Mouse (Mus musculus): Measurements from ENCODE around the gene 9430097D07Rik. TPM values are rescaled to one million over a fixed set of nuclear protein-coding genes. Genes with fewer than 3 reads are reported as not detected.

9430097D07Rik gene
- polyA plus RNA-seq, 1 experiment from 2014 or later, result not detected

DNA sequence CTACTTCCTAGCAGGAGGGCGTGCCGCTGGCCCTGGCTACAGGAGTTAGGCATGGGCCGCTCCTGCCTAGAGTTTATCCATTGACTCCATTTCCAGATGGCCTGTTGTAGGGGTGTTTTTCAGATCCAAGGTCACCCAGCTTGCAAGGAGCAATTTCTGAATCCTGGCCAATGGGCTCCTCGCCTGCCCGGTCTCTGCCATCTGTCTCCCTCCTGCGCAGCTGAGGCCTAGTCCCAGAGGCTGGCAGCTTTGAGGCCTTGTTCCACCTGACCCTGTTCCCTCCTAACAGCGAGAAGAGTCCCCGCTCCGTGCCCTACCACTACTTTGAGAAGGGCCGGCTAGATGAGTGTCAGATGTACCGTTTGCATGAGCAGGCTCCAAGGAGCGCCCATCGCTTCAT lies 21.2 kb upstream of the 9430097D07Rik start:
- H3K9ac ChIP-seq, result no peak overlapping the region
- H3K4me2 ChIP-seq, result no peak overlapping the region
- no peak overlapping the region for H3K27ac ChIP-seq (replicated peaks)
- no peaks in the 10 kb centered on the region for H3K9me3 ChIP-seq (replicated peaks)
- WGBS (ENCODE audit: insufficient replicate concordance), result 84% methylated on average over 13 of the region's 13 CpGs
- H3K27me3 ChIP-seq, result no peaks in the 10 kb centered on the region
- H3K4me3 ChIP-seq (replicated peaks), result no peak overlapping the region
- no peak for ATAC-seq (ENCODE audit: insufficient read depth)
- H3K4me1 ChIP-seq (replicated peaks), result peaks cover 7% of the 10 kb centered on the region
- H3K36me3 ChIP-seq (replicated peaks), result peaks cover 3% of the 10 kb centered on the region; the same call in 1 of the 2 replicates

- WGBS (ENCODE audit: insufficient replicate concordance), result 76% methylated on average over 6 of the region's 6 CpGs
- Histone ChIP-seq H3K4me2 (no peak overlapping the region), H3K4me1 (replicated peaks) (peaks cover 32% of the 10 kb centered on the region), H3K36me3 (replicated peaks) (no peaks in the 10 kb centered on the region), H3K9ac (no peak overlapping the region), H3K27me3 (no peaks in the 10 kb centered on the region), H3K9me3 (replicated peaks) (no peaks in the 10 kb centered on the region), H3K4me3 (replicated peaks) (no peak overlapping the region), H3K27ac (replicated peaks) (no peak overlapping the region)
- ATAC-seq (ENCODE audit: insufficient read depth), result no peak
Observed at GRCm38 (mm10) chr2:32591249-32591648, 15.8 kb upstream of the 9430097D07Rik start.

DNA sequence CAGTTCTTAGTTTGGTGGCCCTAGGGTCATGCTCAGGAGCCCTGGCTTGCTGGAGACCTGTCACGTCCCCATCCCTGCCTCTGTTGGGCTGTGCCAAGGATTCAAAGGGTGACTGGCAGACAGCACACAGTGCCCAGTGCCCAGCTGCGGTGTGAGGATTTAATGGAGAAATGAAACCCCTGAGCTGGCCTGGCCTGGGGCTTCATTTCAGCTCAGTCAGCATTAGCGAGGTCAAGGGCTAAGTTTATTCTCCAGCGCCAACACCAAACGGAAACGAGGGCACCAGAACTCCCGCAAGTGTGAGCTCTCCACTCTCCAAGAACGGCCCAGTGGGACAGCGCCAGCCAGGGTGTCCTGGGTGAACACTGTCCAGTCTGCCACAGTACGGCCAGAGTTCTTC lies 14.7 kb upstream of the 9430097D07Rik start:
- 76% methylated on average over 10 of the region's 10 CpGs for WGBS (ENCODE audit: insufficient replicate concordance)
- no peaks in the 10 kb centered on the region for H3K36me3 ChIP-seq (replicated peaks)
- H3K9me3 ChIP-seq (replicated peaks), result no peaks in the 10 kb centered on the region
- H3K4me2 ChIP-seq, result no peak overlapping the region
- no peak overlapping the region for H3K27ac ChIP-seq (replicated peaks)
- H3K9ac ChIP-seq, result no peak overlapping the region
- H3K4me1 ChIP-seq (replicated peaks), result peaks cover 33% of the 10 kb centered on the region
- H3K27me3 ChIP-seq, result 0 out of 2 replicates have a peak, but pooled peaks cover under 1% of the 10 kb centered on the region
- H3K4me3 ChIP-seq (replicated peaks), result no peak overlapping the region
- no peak for ATAC-seq (ENCODE audit: insufficient read depth)

- H3K9me3 ChIP-seq (replicated peaks), result no peaks in the 10 kb centered on the region
- H3K4me2 ChIP-seq, result no peak overlapping the region
- no peak overlapping the region for H3K27ac ChIP-seq (replicated peaks)
- no peak overlapping the region for H3K9ac ChIP-seq
- WGBS (ENCODE audit: insufficient replicate concordance), result 75% methylated on average over 11 of the region's 11 CpGs
- H3K4me3 ChIP-seq (replicated peaks), result no peak overlapping the region
- no peak for ATAC-seq (ENCODE audit: insufficient read depth)
- no peaks in the 10 kb centered on the region for H3K36me3 ChIP-seq (replicated peaks)
- 0 out of 2 replicates have a peak, but pooled peaks cover 5% of the 10 kb centered on the region for H3K27me3 ChIP-seq
- peaks cover 34% of the 10 kb centered on the region for H3K4me1 ChIP-seq (replicated peaks)
Observed at GRCm38 (mm10) chr2:32589213-32589795, 13.8 kb upstream of the 9430097D07Rik start.

GRCm38 (mm10) chr2:32587731-32588321 lies 12.3 kb upstream of the 9430097D07Rik start:
- peaks cover 49% of the 10 kb centered on the region for H3K4me1 ChIP-seq (replicated peaks)
- no peaks in the 10 kb centered on the region for H3K9me3 ChIP-seq (replicated peaks)
- ATAC-seq (ENCODE audit: insufficient read depth), result no peak
- H3K4me2 ChIP-seq, result peak overlapping the region; percentile 89
- H3K36me3 ChIP-seq (replicated peaks), result no peaks in the 10 kb centered on the region
- H3K27me3 ChIP-seq, result peaks cover 10% of the 10 kb centered on the region
- peak overlapping the region; percentile 65 for H3K9ac ChIP-seq
- peak overlapping the region; percentile 54 for H3K27ac ChIP-seq (replicated peaks)
- WGBS (ENCODE audit: insufficient replicate concordance), result 8% methylated on average over 9 of the region's 9 CpGs
- peak overlapping the region; percentile 64 for H3K4me3 ChIP-seq (replicated peaks)

DNA sequence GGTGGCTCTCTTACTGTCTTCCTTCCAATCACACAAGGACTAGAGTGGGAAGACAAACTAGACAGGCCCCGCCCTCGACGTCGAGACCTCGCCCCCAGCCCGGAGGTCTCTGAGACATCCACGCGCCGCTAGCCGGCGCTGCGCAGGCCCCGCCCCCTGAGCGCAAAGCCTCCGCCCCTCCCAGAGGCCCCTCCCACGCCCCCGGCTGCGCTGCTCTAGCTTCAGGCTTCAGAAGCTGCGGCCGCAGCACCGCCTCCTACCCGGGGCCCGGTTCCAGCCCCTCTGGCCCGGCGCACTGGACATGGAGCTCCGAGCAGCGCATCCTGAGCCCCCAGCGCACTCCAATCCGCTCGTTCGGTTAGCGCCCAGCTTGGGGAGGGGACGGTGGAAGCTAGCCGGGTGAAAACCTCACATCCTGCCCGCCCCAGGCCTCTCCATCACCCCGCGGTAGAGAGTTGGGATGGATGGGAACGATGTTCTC lies 11.4 kb upstream of the 9430097D07Rik start, which contains the start of gene St6galnac4:
Gene St6galnac4 (plus strand): TSS at position 225 of the 481 bp plus-strand sequence.
- Histone ChIP-seq H3K27ac (replicated peaks) (peak within 1 kb of the TSS; percentile 54), H3K4me2 (peak within 1 kb of the TSS; percentile 89), H3K36me3 (replicated peaks) (no peaks in the 10 kb centered on the region), H3K4me1 (replicated peaks) (peaks cover 51% of the 10 kb centered on the region), H3K9me3 (replicated peaks) (no peaks in the 10 kb centered on the region), H3K4me3 (replicated peaks) (peak within 1 kb of the TSS; percentile 64), H3K27me3 (peaks cover 12% of the 10 kb centered on the region), H3K9ac (peak within 1 kb of the TSS; percentile 65)
- peak; percentile 79 for ATAC-seq (ENCODE audit: insufficient read depth)
- WGBS (ENCODE audit: insufficient replicate concordance), result under 1% methylated on average over 37 of the region's 38 CpGs

- H3K4me1 ChIP-seq (replicated peaks), result peaks cover 54% of the 10 kb centered on the region
- no peak overlapping the region for H3K27ac ChIP-seq (replicated peaks)
- no peak overlapping the region for H3K9ac ChIP-seq
- no peaks in the 10 kb centered on the region for H3K36me3 ChIP-seq (replicated peaks)
- peaks cover 18% of the 10 kb centered on the region for H3K27me3 ChIP-seq
- WGBS (ENCODE audit: insufficient replicate concordance), result 72% methylated on average over 7 of the region's 7 CpGs
- no peak overlapping the region for H3K4me2 ChIP-seq
- ATAC-seq (ENCODE audit: insufficient read depth), result no peak
- H3K4me3 ChIP-seq (replicated peaks), result no peak overlapping the region
- no peaks in the 10 kb centered on the region for H3K9me3 ChIP-seq (replicated peaks)
Observed at GRCm38 (mm10) chr2:32585149-32585714, 9.7 kb upstream of the 9430097D07Rik start.

DNA sequence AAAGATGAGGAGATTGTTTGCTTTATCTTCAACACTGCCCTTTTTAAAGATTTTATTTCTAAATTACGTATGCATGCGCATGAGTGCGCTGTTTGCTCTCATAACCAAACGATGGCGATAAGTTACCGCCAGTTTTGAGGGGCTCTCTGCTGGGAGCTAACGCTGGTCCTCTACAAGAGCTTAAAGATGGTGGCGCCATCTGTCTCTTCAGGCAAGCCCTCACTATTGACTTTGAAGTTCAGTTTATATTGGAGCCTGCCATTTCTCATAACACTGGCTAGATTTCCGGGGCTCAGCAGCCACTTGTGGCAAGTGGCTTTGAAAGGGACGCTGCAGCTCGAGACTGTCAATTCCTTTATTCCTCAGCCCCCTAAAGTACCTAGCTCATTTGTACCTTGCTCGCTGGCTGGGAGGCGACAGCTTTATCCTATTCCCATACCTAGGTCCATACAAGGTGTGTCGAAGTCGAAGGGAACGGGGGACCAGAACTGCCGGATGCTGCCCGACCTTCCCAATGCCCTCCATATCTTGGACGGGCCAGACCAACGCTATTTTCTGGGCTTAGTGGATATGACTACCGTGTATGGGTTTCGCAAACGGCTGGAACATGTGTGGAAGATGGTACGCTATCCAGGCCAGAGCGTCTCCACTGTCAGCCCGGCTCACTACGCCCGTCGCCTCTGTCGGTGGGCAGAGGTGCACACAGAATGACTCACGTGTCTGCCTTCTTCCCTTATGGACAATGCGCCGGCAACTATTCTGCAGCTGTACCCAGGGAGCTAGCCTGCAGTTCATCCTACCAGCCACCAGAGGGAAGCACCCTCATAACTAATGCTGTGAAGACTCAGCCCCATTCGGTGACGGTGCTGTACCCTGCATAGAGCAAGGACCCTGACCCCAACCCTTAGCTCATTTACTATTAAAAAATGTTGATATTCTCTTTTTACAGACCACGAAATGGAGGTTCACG lies 7.6 kb upstream of the 9430097D07Rik start:
- H3K4me2 ChIP-seq, result peak overlapping the region; percentile 71
- H3K9me3 ChIP-seq (replicated peaks), result no peaks in the 10 kb centered on the region
- peak overlapping the region; percentile 23; the same call in 1 of the 2 replicates for H3K9ac ChIP-seq
- ATAC-seq (ENCODE audit: insufficient read depth), result peak; percentile 36
- peaks cover 39% of the 10 kb centered on the region for H3K27me3 ChIP-seq
- H3K4me3 ChIP-seq (replicated peaks), result peak overlapping the region; percentile 31
- H3K27ac ChIP-seq (replicated peaks), result no peak overlapping the region
- H3K36me3 ChIP-seq (replicated peaks), result no peaks in the 10 kb centered on the region
- WGBS (ENCODE audit: insufficient replicate concordance), result 12% methylated on average over 37 of the region's 37 CpGs
- peaks cover 41% of the 10 kb centered on the region for H3K4me1 ChIP-seq (replicated peaks)

DNA sequence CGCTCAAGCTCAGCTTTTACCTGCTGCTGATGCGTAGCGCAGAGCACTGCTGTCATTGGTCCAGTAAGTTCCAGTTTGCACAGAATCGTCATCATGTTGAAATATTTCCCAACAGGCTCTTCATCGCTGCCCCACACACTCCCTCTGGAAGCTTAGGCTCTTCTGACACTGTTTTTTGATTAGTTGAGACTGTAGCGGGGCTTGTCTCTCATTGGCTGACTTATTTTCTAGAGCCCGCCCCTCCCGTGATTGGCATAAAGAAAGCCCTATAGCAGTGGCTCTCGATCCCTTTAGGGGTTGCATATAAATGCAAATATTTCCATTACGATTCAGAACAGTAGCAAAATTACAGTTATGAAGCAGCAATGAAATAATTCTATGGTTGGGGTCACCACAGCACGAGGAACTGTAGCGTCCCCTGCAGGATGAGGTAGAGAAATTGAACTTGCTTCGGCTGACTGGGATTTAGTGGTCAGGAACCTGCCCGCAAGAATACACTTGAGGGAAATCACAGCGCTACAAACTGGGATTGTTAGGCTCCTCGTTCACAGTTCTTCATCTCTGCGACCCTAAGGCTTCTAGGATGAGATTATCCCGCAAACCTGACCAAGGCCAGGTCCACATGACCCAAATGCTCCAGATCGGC lies 6.1 kb upstream of the 9430097D07Rik start:
- 36% methylated on average over 19 of the region's 19 CpGs for WGBS (ENCODE audit: insufficient replicate concordance)
- H3K4me3 ChIP-seq (replicated peaks), result no peak overlapping the region
- H3K4me2 ChIP-seq, result peak overlapping the region; percentile 36
- H3K9ac ChIP-seq, result no peak overlapping the region
- H3K36me3 ChIP-seq (replicated peaks), result no peaks in the 10 kb centered on the region
- H3K27ac ChIP-seq (replicated peaks), result no peak overlapping the region
- no peak for ATAC-seq (ENCODE audit: insufficient read depth)
- H3K4me1 ChIP-seq (replicated peaks), result peaks cover 26% of the 10 kb centered on the region
- H3K27me3 ChIP-seq, result peaks cover 55% of the 10 kb centered on the region
- no peaks in the 10 kb centered on the region for H3K9me3 ChIP-seq (replicated peaks)

Measured in liver, embryonic 15.5 days (tissue).